Mouse (Mus musculus) v-Abl transformed pro-B cells (cell line): ENCODE results near the gene Zkscan14.

Source experiments
- in situ Hi-C, 2 experiments: fragments of 400-800 bp; cut with MboI; formaldehyde crosslinking; loops; one replicate each; pipeline ENCODE4 v1.15.1; 2025; ENCODE audit not compliant: unreplicated experiment in 2 of 2

Gene Zkscan14

GRCm38 (mm10) chr5:145201321-145201991, at the start of gene Zkscan14:
Zkscan14 (minus strand) TSS chr5:145201868.
- in situ Hi-C loops = loop anchor here in 1 of 2 experiments (25.0 kb wide), 1 partner anchor 1861 kb away; no protein-coding TSS in a partner anchor

- in situ Hi-C loops = loop anchor here in 1 of 2 experiments (25.0 kb wide), 2 partner anchors 963 to 1238 kb away; partner anchors contain the start of genes Gm6370, Gm6408 and Rnf6
These were observed 47.9 kb upstream of the Zkscan14 start for GRCm38 (mm10) chr5:145249520-145249919.

DNA sequence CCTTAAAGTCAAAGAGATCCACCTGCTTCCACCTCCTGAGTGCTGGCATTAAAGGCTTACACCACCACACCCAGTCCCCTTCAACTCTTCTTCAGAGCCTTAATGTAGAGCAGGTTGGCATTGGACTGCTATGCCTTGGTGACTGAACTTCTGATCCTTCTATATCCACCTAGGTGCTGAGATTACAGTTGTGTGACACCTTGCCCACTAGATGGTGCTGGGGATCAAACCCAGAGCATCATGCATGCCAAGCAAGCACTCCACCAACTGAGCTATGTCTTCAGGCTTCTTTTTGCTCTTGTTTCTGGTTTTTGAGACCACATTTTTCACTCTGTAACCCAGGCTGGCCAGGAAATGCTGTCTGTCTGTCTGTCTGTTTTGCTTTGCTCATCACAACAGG, 33.0 kb upstream of the Zkscan14 start:
- in situ Hi-C loops = loop anchor here in 1 of 2 experiments (25.0 kb wide), 2 partner anchors 978 to 1253 kb away; partner anchors contain the start of genes Gm6370, Gm6408 and Rnf6

DNA sequence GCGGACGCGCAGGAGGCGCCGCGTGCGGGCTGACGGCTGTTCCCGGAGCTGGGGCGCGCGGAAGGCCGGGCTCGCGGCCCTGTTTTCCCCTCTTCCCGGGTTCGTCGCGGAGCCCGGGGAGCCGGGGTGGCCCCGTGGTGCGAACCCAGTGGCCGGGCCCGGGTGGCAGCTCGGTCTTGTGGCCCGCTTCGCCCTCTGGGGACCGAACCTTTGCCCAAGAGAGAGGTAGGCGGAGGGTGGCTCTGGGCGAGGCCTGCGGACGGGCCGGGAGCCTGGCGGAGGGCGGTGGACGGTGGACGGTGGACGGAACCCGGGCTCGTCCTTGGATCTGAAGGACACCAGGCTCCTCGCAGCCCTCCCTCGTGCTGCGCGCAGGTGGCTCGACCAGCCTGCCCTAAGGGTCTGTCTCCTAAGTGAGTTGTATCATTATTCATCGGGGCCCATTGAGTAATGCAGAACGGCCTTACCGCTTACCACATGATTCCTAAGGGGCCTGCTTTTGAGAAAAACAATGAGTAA, 30.3 kb upstream of the Zkscan14 start:
- in situ Hi-C loops = loop anchor here in 1 of 2 experiments (25.0 kb wide), 2 partner anchors 980 to 1255 kb away; partner anchors contain the start of genes Gm6370, Gm6408 and Rnf6

- in situ Hi-C loops = loop anchor here in 1 of 2 experiments (25.0 kb wide), 2 partner anchors 981 to 1256 kb away; partner anchors contain the start of genes Gm6370, Gm6408 and Rnf6
These were observed 29.8 kb upstream of the Zkscan14 start, which contains the start of gene Zfp655 for GRCm38 (mm10) chr5:145231367-145231871. Zfp655 (plus strand) TSS chr5:145231715.

DNA sequence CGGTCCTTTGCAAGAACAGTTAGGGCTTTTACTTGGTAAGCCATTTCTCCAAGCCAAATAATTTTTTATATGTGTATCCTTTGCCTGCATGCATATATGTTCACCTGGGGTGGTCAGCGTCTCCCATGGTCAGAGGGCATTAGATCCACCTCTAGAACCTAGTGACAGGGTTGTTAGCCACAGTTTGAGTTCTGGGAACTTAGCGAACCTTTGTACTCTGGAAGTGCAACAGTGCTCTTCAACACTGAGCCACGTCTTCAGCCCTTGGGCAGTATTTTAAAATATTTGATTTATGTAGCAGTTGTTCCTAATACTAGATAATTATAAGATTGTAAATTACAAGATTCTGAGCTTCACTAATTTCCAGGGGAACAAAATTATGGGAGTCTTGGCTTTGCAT, 29.0 kb upstream of the Zkscan14 start:
- in situ Hi-C loops = loop anchor here in 1 of 2 experiments (25.0 kb wide), 2 partner anchors 982 to 1257 kb away; partner anchors contain the start of genes Gm6370, Gm6408 and Rnf6

GRCm38 (mm10) chr5:145229283-145229682, 27.6 kb upstream of the Zkscan14 start:
- in situ Hi-C loops = loop anchor here in 1 of 2 experiments (25.0 kb wide), 2 partner anchors 983 to 1258 kb away; partner anchors contain the start of genes Gm6370, Gm6408 and Rnf6

GRCm38 (mm10) chr5:145226453-145226852, 24.8 kb upstream of the Zkscan14 start:
- in situ Hi-C loops = loop anchor here in 1 of 2 experiments (25.0 kb wide), 2 partner anchors 986 to 1261 kb away; partner anchors contain the start of genes Gm6370, Gm6408 and Rnf6

GRCm38 (mm10) chr5:145223395-145223794, 21.7 kb upstream of the Zkscan14 start:
- in situ Hi-C loops = loop anchor here in 1 of 2 experiments (25.0 kb wide), 1 partner anchor 1839 kb away; no protein-coding TSS in a partner anchor

GRCm38 (mm10) chr5:145222840-145223239, 21.2 kb upstream of the Zkscan14 start:
- in situ Hi-C loops = loop anchor here in 1 of 2 experiments (25.0 kb wide), 1 partner anchor 1839 kb away; no protein-coding TSS in a partner anchor

DNA sequence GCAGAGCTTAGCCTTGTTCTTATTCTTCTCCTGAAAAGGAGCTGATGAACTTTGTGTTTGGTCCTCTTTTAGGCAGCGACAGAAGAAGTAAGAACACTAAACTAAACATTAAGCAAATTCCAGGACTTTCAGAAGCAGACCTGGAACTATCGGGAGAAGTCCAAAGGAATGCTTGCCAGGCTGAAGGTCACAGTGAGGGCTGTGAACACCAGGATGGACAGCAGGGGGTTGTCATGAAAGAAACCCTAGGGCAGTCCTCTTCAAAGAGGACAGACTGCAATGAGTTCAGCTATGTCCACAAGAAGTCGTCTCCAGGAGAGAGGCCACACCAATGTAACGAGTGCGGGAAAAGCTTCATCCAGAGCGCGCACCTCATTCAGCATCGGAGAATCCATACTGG, 18.3 kb upstream of the Zkscan14 start:
- in situ Hi-C loops = loop anchor here in 1 of 2 experiments (25.0 kb wide), 1 partner anchor 1842 kb away; no protein-coding TSS in a partner anchor

DNA sequence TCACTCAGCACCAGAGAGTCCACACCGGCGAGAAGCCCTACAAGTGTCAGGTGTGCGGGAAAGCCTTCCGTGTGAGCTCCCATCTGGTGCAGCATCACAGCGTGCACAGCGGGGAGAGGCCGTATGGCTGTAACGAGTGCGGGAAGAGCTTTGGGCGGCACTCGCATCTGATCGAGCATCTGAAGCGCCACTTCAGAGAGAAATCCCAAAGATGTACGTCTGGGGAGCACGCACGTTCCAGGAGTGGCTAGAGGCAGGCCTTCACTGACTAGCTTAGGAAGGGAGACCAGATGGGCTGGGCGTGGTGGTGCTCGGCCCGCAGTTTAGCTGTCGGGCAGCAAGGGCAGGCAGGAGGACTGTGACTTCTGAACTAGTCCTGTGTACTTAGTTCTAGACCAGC, 17.0 kb upstream of the Zkscan14 start:
- in situ Hi-C loops = loop anchor here in 1 of 2 experiments (25.0 kb wide), 1 partner anchor 1844 kb away; no protein-coding TSS in a partner anchor

DNA sequence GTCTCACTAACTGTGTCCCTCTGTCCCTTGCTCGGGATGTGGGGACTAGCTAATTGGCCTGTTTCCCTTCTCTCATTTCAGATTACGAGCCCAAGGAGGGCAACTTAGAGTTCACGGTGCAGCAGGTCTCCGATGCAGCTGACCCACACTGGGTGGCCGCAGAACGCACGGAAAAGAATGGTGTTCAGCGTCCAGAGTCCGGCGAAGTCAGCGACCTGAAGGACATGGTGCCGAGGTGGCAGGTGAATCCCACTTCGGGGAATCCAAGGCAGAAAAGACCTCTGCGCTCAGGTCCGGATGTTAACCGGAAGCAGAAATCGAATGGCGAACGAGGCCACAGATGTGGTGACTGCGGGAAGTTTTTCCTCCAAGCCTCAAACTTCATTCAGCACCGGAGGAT, 16.5 kb upstream of the Zkscan14 start:
- in situ Hi-C loops = loop anchor here in 1 of 2 experiments (25.0 kb wide), 1 partner anchor 1844 kb away; no protein-coding TSS in a partner anchor

GRCm38 (mm10) chr5:145217746-145218145, 16.1 kb upstream of the Zkscan14 start:
- in situ Hi-C loops = loop anchor here in 1 of 2 experiments (25.0 kb wide), 1 partner anchor 1845 kb away; no protein-coding TSS in a partner anchor

- in situ Hi-C loops = loop anchor here in 1 of 2 experiments (25.0 kb wide), 1 partner anchor 1848 kb away; no protein-coding TSS in a partner anchor
These were observed 13.0 kb upstream of the Zkscan14 start for GRCm38 (mm10) chr5:145214679-145215078.

- in situ Hi-C loops = loop anchor here in 1 of 2 experiments (25.0 kb wide), 1 partner anchor 1849 kb away; no protein-coding TSS in a partner anchor
These were observed 11.8 kb upstream of the Zkscan14 start for GRCm38 (mm10) chr5:145213505-145213904.

DNA sequence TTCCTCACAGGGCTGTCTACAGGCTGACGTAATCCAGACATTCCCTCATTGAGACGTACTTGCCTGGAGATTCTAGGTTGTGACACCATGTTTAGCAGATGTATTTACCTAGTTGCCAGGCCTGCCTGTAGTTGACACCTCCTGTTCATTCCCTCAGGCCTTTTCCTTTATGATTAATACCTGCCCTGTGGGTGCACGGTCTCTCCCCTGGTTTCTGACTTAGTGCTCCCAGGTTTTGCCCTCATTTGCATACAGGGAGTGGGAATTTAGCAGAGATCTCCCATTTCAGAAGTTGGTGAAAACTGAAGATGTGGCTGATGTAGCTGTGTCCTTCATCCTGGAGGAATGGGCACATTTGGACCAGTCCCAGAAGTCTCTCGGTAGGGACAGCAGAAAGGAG, 10.5 kb upstream of the Zkscan14 start:
- in situ Hi-C loops = loop anchor here in 1 of 2 experiments (25.0 kb wide), 1 partner anchor 1850 kb away; no protein-coding TSS in a partner anchor

DNA sequence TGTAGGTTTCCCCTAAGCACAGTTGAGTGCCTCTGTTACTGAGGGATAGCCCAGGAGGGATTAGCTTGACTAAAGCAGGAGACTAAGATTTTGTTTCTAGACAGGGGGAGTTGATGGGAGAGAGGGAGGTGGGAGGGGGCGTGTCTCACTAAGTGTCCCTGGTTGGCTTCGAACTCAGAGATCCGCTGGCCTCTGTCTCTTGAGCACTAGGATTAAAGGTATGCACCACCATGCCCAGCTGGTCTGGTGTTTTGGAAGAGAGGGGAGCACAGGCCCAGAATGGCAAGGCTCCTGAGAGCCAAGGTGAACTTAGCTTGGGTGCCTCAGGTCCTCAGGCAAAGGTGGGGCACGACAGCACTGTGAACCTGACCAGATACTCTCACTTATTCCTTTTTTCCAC, 9.7 kb upstream of the Zkscan14 start:
- in situ Hi-C loops = loop anchor here in 1 of 2 experiments (25.0 kb wide), 1 partner anchor 1851 kb away; no protein-coding TSS in a partner anchor

- in situ Hi-C loops = loop anchor here in 1 of 2 experiments (25.0 kb wide), 1 partner anchor 1854 kb away; no protein-coding TSS in a partner anchor
These were observed 6.7 kb upstream of the Zkscan14 start for GRCm38 (mm10) chr5:145208391-145208790.

DNA sequence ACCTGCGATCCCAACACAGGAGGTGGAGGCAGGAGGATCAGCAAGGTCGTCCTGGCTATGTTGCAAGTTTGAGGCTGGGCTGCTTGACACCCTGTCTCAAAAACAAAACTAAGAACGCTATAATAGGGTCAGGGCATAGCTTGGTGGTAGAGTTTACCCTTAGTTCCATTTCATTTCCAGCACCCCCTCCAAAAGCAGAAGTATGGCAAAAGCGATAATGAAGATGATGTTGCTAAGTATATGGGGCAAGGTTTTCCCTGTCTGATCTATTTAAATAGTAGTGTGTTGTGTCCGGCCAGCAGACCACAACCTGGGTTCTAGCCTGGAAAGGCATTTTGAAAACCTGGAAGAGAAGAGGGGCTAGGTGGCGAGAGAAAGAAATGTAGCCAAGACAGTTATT, 6.3 kb upstream of the Zkscan14 start:
- in situ Hi-C loops = loop anchor here in 1 of 2 experiments (25.0 kb wide), 1 partner anchor 1854 kb away; no protein-coding TSS in a partner anchor
